Mouse (Mus musculus): ENCODE measurements around the gene Gm37240. TPM values are rescaled to one million over a fixed set of nuclear protein-coding genes. Genes with fewer than 3 reads are reported as not detected.

The Gm37240 gene
- polyA plus RNA-seq, 1 experiment from 2014 or later = 18.1 TPM

GRCm38 (mm10) chr3:85713936-85714709, 173.2 kb downstream of the Gm37240 start:
- Histone ChIP-seq H3K36me3 (ENCODE audit: control insufficient read depth, insufficient read depth, low read length) (no peaks in the 10 kb centered on the region), H3K4me3 (ENCODE audit: low read depth, low read length) (no peak overlapping the region), H3K9me3 (ENCODE audit: control insufficient read depth, low read length) (no peaks in the 10 kb centered on the region), H3K4me1 (replicated peaks; ENCODE audit: control insufficient read depth, insufficient read depth) (no peaks in the 10 kb centered on the region), H3K27ac (replicated peaks) (no peak overlapping the region), H3K27me3 (ENCODE audit: control insufficient read depth, insufficient read depth, low read length) (no peaks in the 10 kb centered on the region), H3K4me2 (replicated peaks; ENCODE audit: low read depth) (no peak overlapping the region), H3K9ac (ENCODE audit: low read length) (no peak overlapping the region)
- DNase-seq (ENCODE audit: low spot score) = peak; percentile 7
- no peak for ATAC-seq (ENCODE audit: low FRiP score, low TSS enrichment)
- WGBS = 85% methylated on average over 7 of the region's 7 CpGs
- no peak for TF ChIP-seq EP300 (optimal IDR thresholded peaks at IDR 0.05)
- no peak for TF ChIP-seq CTCF (IDR thresholded peaks at IDR 0.05; ENCODE audit: low read depth)

- WGBS = 27% methylated on average over 8 of the region's 8 CpGs
- no peaks in the 10 kb centered on the region for H3K36me3 ChIP-seq (ENCODE audit: control insufficient read depth, insufficient read depth, low read length)
- no peaks in the 10 kb centered on the region for H3K27me3 ChIP-seq (ENCODE audit: control insufficient read depth, insufficient read depth, low read length)
- H3K27ac ChIP-seq (replicated peaks) = no peak overlapping the region
- no peak overlapping the region for H3K9ac ChIP-seq (ENCODE audit: low read length)
- 0 out of 2 replicates have a peak, but pooled peaks have one; percentile 39 for ATAC-seq (ENCODE audit: low FRiP score, low TSS enrichment)
- H3K4me3 ChIP-seq (ENCODE audit: low read depth, low read length) = no peak overlapping the region
- no peaks in the 10 kb centered on the region for H3K9me3 ChIP-seq (ENCODE audit: control insufficient read depth, low read length)
- no peak overlapping the region for H3K4me2 ChIP-seq (replicated peaks; ENCODE audit: low read depth)
- peak; percentile 44 for DNase-seq (ENCODE audit: low spot score)
- TF ChIP-seq CTCF (IDR thresholded peaks at IDR 0.05; ENCODE audit: low read depth) (no peak), EP300 (optimal IDR thresholded peaks at IDR 0.05) (no peak)
- no peaks in the 10 kb centered on the region for H3K4me1 ChIP-seq (replicated peaks; ENCODE audit: control insufficient read depth, insufficient read depth)
Measured at GRCm38 (mm10) chr3:85710695-85711094, 176.6 kb downstream of the Gm37240 start.

GRCm38 (mm10) chr3:85707421-85707820, 179.9 kb downstream of the Gm37240 start:
- Histone ChIP-seq H3K4me1 (replicated peaks; ENCODE audit: control insufficient read depth, insufficient read depth) (no peaks in the 10 kb centered on the region), H3K27me3 (ENCODE audit: control insufficient read depth, insufficient read depth, low read length) (no peaks in the 10 kb centered on the region), H3K9me3 (ENCODE audit: control insufficient read depth, low read length) (no peaks in the 10 kb centered on the region), H3K9ac (ENCODE audit: low read length) (no peak overlapping the region), H3K36me3 (ENCODE audit: control insufficient read depth, insufficient read depth, low read length) (no peaks in the 10 kb centered on the region), H3K4me3 (ENCODE audit: low read depth, low read length) (no peak overlapping the region), H3K4me2 (replicated peaks; ENCODE audit: low read depth) (no peak overlapping the region), H3K27ac (replicated peaks) (no peak overlapping the region)
- no peak for ATAC-seq (ENCODE audit: low FRiP score, low TSS enrichment)
- TF ChIP-seq EP300 (optimal IDR thresholded peaks at IDR 0.05) (no peak), CTCF (IDR thresholded peaks at IDR 0.05; ENCODE audit: low read depth) (peak; percentile 85)
- WGBS = 35% methylated on average over 7 of the region's 7 CpGs
- peak; percentile 28 for DNase-seq (ENCODE audit: low spot score)

GRCm38 (mm10) chr3:85703141-85703882, 184.0 kb downstream of the Gm37240 start:
- Histone ChIP-seq H3K9me3 (ENCODE audit: control insufficient read depth, low read length) (no peaks in the 10 kb centered on the region), H3K4me3 (ENCODE audit: low read depth, low read length) (no peak overlapping the region), H3K36me3 (ENCODE audit: control insufficient read depth, insufficient read depth, low read length) (no peaks in the 10 kb centered on the region), H3K27me3 (ENCODE audit: control insufficient read depth, insufficient read depth, low read length) (no peaks in the 10 kb centered on the region), H3K4me1 (replicated peaks; ENCODE audit: control insufficient read depth, insufficient read depth) (no peaks in the 10 kb centered on the region), H3K9ac (ENCODE audit: low read length) (no peak overlapping the region), H3K4me2 (replicated peaks; ENCODE audit: low read depth) (no peak overlapping the region), H3K27ac (replicated peaks) (no peak overlapping the region)
- ATAC-seq (ENCODE audit: low FRiP score, low TSS enrichment) = peak; percentile 71
- TF ChIP-seq EP300 (optimal IDR thresholded peaks at IDR 0.05) (no peak), CTCF (IDR thresholded peaks at IDR 0.05; ENCODE audit: low read depth) (no peak)
- DNase-seq (ENCODE audit: low spot score) = peak; percentile 37
- 38% methylated on average over 6 of the region's 6 CpGs for WGBS

GRCm38 (mm10) chr3:85698496-85698895, 188.8 kb downstream of the Gm37240 start:
- no peak overlapping the region for H3K9ac ChIP-seq (ENCODE audit: low read length)
- TF ChIP-seq EP300 (optimal IDR thresholded peaks at IDR 0.05) (no peak), CTCF (IDR thresholded peaks at IDR 0.05; ENCODE audit: low read depth) (no peak)
- no peaks in the 10 kb centered on the region for H3K27me3 ChIP-seq (ENCODE audit: control insufficient read depth, insufficient read depth, low read length)
- WGBS = 78% methylated on average over 4 of the region's 4 CpGs
- DNase-seq (ENCODE audit: low spot score) (no peak), ATAC-seq (ENCODE audit: low FRiP score, low TSS enrichment) (no peak)
- H3K4me3 ChIP-seq (ENCODE audit: low read depth, low read length) = no peak overlapping the region
- no peaks in the 10 kb centered on the region for H3K9me3 ChIP-seq (ENCODE audit: control insufficient read depth, low read length)
- no peak overlapping the region for H3K27ac ChIP-seq (replicated peaks)
- no peaks in the 10 kb centered on the region for H3K4me1 ChIP-seq (replicated peaks; ENCODE audit: control insufficient read depth, insufficient read depth)
- no peaks in the 10 kb centered on the region for H3K36me3 ChIP-seq (ENCODE audit: control insufficient read depth, insufficient read depth, low read length)
- H3K4me2 ChIP-seq (replicated peaks; ENCODE audit: low read depth) = no peak overlapping the region

- 81% methylated on average over 3 of the region's 3 CpGs for WGBS
- DNase-seq (ENCODE audit: low spot score) (no peak), ATAC-seq (ENCODE audit: low FRiP score, low TSS enrichment) (no peak)
- no peaks in the 10 kb centered on the region for H3K27me3 ChIP-seq (ENCODE audit: control insufficient read depth, insufficient read depth, low read length)
- no peaks in the 10 kb centered on the region for H3K4me1 ChIP-seq (replicated peaks; ENCODE audit: control insufficient read depth, insufficient read depth)
- no peak overlapping the region for H3K27ac ChIP-seq (replicated peaks)
- no peak overlapping the region for H3K4me2 ChIP-seq (replicated peaks; ENCODE audit: low read depth)
- H3K9me3 ChIP-seq (ENCODE audit: control insufficient read depth, low read length) = no peaks in the 10 kb centered on the region
- H3K36me3 ChIP-seq (ENCODE audit: control insufficient read depth, insufficient read depth, low read length) = no peaks in the 10 kb centered on the region
- H3K4me3 ChIP-seq (ENCODE audit: low read depth, low read length) = no peak overlapping the region
- H3K9ac ChIP-seq (ENCODE audit: low read length) = no peak overlapping the region
- TF ChIP-seq CTCF (IDR thresholded peaks at IDR 0.05; ENCODE audit: low read depth) = no peak
- no peak for TF ChIP-seq EP300 (optimal IDR thresholded peaks at IDR 0.05)
Measured at GRCm38 (mm10) chr3:85695056-85695455, 192.3 kb downstream of the Gm37240 start.
